Mouse (Mus musculus): ENCODE measurements around the gene Tomm70a. TPM values are rescaled to one million over a fixed set of nuclear protein-coding genes. Genes with fewer than 3 reads are reported as not detected.

The Tomm70a gene
- polyA plus RNA-seq, 1 experiment from 2014 or later = 41.5 TPM

- no peak for TF ChIP-seq CTCF (IDR thresholded peaks at IDR 0.05; ENCODE audit: low read depth)
- H3K4me2 ChIP-seq (ENCODE audit: low read length) = no peak overlapping the region
- no peak overlapping the region for H3K4me3 ChIP-seq (replicated peaks; ENCODE audit: low read depth, low read length)
- no peaks in the 10 kb centered on the region for H3K4me1 ChIP-seq (replicated peaks; ENCODE audit: insufficient read depth, low read length)
- no peaks in the 10 kb centered on the region for H3K27me3 ChIP-seq (ENCODE audit: insufficient read depth, low read length)
- H3K27ac ChIP-seq = no peak overlapping the region
- peaks cover 19% of the 10 kb centered on the region for H3K36me3 ChIP-seq (ENCODE audit: insufficient read depth, low read length)
- no peaks in the 10 kb centered on the region for H3K9me3 ChIP-seq (replicated peaks; ENCODE audit: low read length)
- H3K9ac ChIP-seq (ENCODE audit: low read depth, low read length) = no peak overlapping the region
- ATAC-seq (replicated peaks; ENCODE audit: low FRiP score, low read depth) (no peak), DNase-seq (ENCODE audit: low spot score) (no peak)
- WGBS = 82% methylated on average over 5 of the region's 5 CpGs
Measured at GRCm38 (mm10) chr16:57196590-57196989, 75.1 kb downstream of the Tomm70a start.

- no peaks in the 10 kb centered on the region for H3K4me1 ChIP-seq (replicated peaks; ENCODE audit: insufficient read depth, low read length)
- ATAC-seq (replicated peaks; ENCODE audit: low FRiP score, low read depth) (no peak), DNase-seq (ENCODE audit: low spot score) (peak; percentile 10)
- H3K9me3 ChIP-seq (replicated peaks; ENCODE audit: low read length) = no peaks in the 10 kb centered on the region
- H3K27ac ChIP-seq = no peak overlapping the region
- no peaks in the 10 kb centered on the region for H3K27me3 ChIP-seq (ENCODE audit: insufficient read depth, low read length)
- no peak overlapping the region for H3K9ac ChIP-seq (ENCODE audit: low read depth, low read length)
- no peak for TF ChIP-seq CTCF (IDR thresholded peaks at IDR 0.05; ENCODE audit: low read depth)
- no peak overlapping the region for H3K4me2 ChIP-seq (ENCODE audit: low read length)
- 49% methylated on average over 3 of the region's 3 CpGs for WGBS
- peaks cover 12% of the 10 kb centered on the region for H3K36me3 ChIP-seq (ENCODE audit: insufficient read depth, low read length)
- H3K4me3 ChIP-seq (replicated peaks; ENCODE audit: low read depth, low read length) = no peak overlapping the region
Measured at GRCm38 (mm10) chr16:57197281-57197680, 75.8 kb downstream of the Tomm70a start.

Other genes starting within 250 kb of the Tomm70a start
- gene Tmem45a, start 235.5 kb upstream of the Tomm70a start, polyA plus RNA-seq (2015; fragmentation: Nextera tagmentation; extraction: Ambion mirVana) = 18.9 and 20.4 TPM in 2 replicates
- gene Lnp1, start 193.6 kb upstream of the Tomm70a start, polyA plus RNA-seq (2015; fragmentation: Nextera tagmentation; extraction: Ambion mirVana) = not detected in 2 replicates
- gene Tmem45a2, start 50.3 kb upstream of the Tomm70a start, polyA plus RNA-seq (2015; fragmentation: Nextera tagmentation; extraction: Ambion mirVana) = 0.22 and 0.28 TPM in 2 replicates
- gene Nit2, start 45.6 kb downstream of the Tomm70a start, polyA plus RNA-seq (2015; fragmentation: Nextera tagmentation; extraction: Ambion mirVana) = 124 and 126 TPM in 2 replicates
- gene Tbc1d23, start 109.8 kb downstream of the Tomm70a start, polyA plus RNA-seq (2015; fragmentation: Nextera tagmentation; extraction: Ambion mirVana) = 22.5 and 24.7 TPM in 2 replicates
- not detected in 2 replicates for gene Tmem30c, start 171.2 kb downstream of the Tomm70a start, polyA plus RNA-seq (2015; fragmentation: Nextera tagmentation; extraction: Ambion mirVana)
- 30.4 and 32.5 TPM in 2 replicates for gene Filip1l, start 231.4 kb downstream of the Tomm70a start, polyA plus RNA-seq (2015; fragmentation: Nextera tagmentation; extraction: Ambion mirVana)